Mouse (Mus musculus) C2C12 (cell line): ENCODE measurements around the gene Wdr18. TPM values are rescaled to one million over a fixed set of nuclear protein-coding genes. Genes with fewer than 3 reads are reported as not detected.

ENCODE experiments used
- H3K27me3 ChIP-seq: one replicate; pipeline ENCODE4 v1.6.1; 2011; ENCODE audit not compliant: control insufficient read depth, insufficient read depth, insufficient read length
- H3K36me3 ChIP-seq: one replicate; pipeline ENCODE4 v1.6.1; 2011; ENCODE audit not compliant: control insufficient read depth, insufficient read depth
- H3K4me3 ChIP-seq: one replicate; pipeline ENCODE4 v1.5.1; 2011; ENCODE audit warnings: mild to moderate bottlenecking, control low read depth; ENCODE audit not compliant: poor library complexity, insufficient read depth, severe bottlenecking
- H3K79me2 ChIP-seq: one replicate; pipeline ENCODE4 v1.6.1; 2011; ENCODE audit not compliant: control insufficient read depth, insufficient read depth
- H3K79me3 ChIP-seq: one replicate; pipeline ENCODE4 v1.6.1; 2011; ENCODE audit warnings: low read depth, control low read depth
- H3ac ChIP-seq: one replicate; pipeline ENCODE3; 2011; ENCODE audit warnings: low read depth; ENCODE audit not compliant: control insufficient read depth, insufficient read length
- CEBPB ChIP-seq: IDR thresholded peaks from one replicate; pipeline ENCODE4 v1.6.1; 2011; ENCODE audit warnings: low read depth, mild to moderate bottlenecking, control low read depth, moderate library complexity
- CTCF ChIP-seq: IDR thresholded peaks from one replicate; pipeline ENCODE4 v1.5.1; 2011; ENCODE audit not compliant: control insufficient read depth, insufficient read depth, insufficient read length
- FOSL1 ChIP-seq: IDR thresholded peaks from one replicate; pipeline ENCODE4 v1.8.0; 2011; ENCODE audit warnings: mild to moderate bottlenecking, low read length; ENCODE audit not compliant: poor library complexity, insufficient read depth, severe bottlenecking
- MAX ChIP-seq: IDR thresholded peaks from one replicate; pipeline ENCODE4 v1.6.1; 2011; ENCODE audit warnings: mild to moderate bottlenecking, control low read depth
- MYOD1 ChIP-seq: IDR thresholded peaks from one replicate; pipeline ENCODE4 v1.6.1; 2011; ENCODE audit warnings: low read depth; ENCODE audit not compliant: control insufficient read depth, insufficient read length
- MYOG ChIP-seq: IDR thresholded peaks from one replicate; pipeline ENCODE4 v1.6.1; 2011; ENCODE audit not compliant: control insufficient read depth, insufficient read length; ENCODE audit errors: extremely low read depth
- USF1 ChIP-seq: IDR thresholded peaks from one replicate; pipeline ENCODE4 v1.6.1; 2011; ENCODE audit warnings: low read depth, mild to moderate bottlenecking, control low read depth, moderate library complexity
- polyA plus RNA-seq: library from polyadenylated mRNA; unstranded; fragments of >200 nt; fragmentation: generic; extraction: Trizol; gene quantifications from one replicate; pipeline ENCODE4 v1.2.1, GENCODE M21; 2012; ENCODE audit warnings: missing spikeins

The Wdr18 gene
- polyA plus RNA-seq, 1 experiment: 48.6 TPM

- TF ChIP-seq MAX: no peak
- TF ChIP-seq FOSL1: no peak
- TF ChIP-seq CEBPB: no peak
- no peak for TF ChIP-seq MYOG
- TF ChIP-seq USF1: no peak
These were observed 39.7 kb upstream of the Wdr18 start for GRCm38 (mm10) chr10:79920056-79920890.

GRCm38 (mm10) chr10:79920958-79921535 is 38.9 kb upstream of the Wdr18 start, which contains the start of gene R3hdm4:
R3hdm4 (minus strand) TSS chr10:79921208.
- Histone ChIP-seq H3K27me3 (peaks cover 34% of the 10 kb centered on the region), H3K36me3 (no peaks in the 10 kb centered on the region), H3K79me3 (no peaks in the 10 kb centered on the region), H3K4me3 (no peak within 1 kb of the TSS), H3ac (no peak within 1 kb of the TSS), H3K79me2 (peaks cover 7% of the 10 kb centered on the region)
- TF ChIP-seq USF1 (no peak), MAX (no peak), MYOG (no peak), MYOD1 (no peak), FOSL1 (no peak), CEBPB (no peak), CTCF (no peak)

More at GRCm38 (mm10) chr10:79920056-79920890, 39.7 kb upstream of the Wdr18 start:
- H3K36me3 ChIP-seq: no peaks in the 10 kb centered on the region
- H3K4me3 ChIP-seq: no peak overlapping the region
- H3K79me3 ChIP-seq: peaks cover 2% of the 10 kb centered on the region
- peaks cover 14% of the 10 kb centered on the region for H3K79me2 ChIP-seq
- no peak overlapping the region for H3ac ChIP-seq
- peaks cover 34% of the 10 kb centered on the region for H3K27me3 ChIP-seq

- no peak overlapping the region for H3K4me3 ChIP-seq
- no peaks in the 10 kb centered on the region for H3K79me3 ChIP-seq
- no peaks in the 10 kb centered on the region for H3K36me3 ChIP-seq
- H3K79me2 ChIP-seq: peaks cover 1% of the 10 kb centered on the region
- TF ChIP-seq MYOD1: no peak
- TF ChIP-seq MAX: no peak
- peaks cover 34% of the 10 kb centered on the region for H3K27me3 ChIP-seq
- H3ac ChIP-seq: no peak overlapping the region
These were observed 38.4 kb upstream of the Wdr18 start for GRCm38 (mm10) chr10:79921572-79921971.

GRCm38 (mm10) chr10:79924998-79925784 is 34.8 kb upstream of the Wdr18 start:
- Histone ChIP-seq H3K36me3 (no peaks in the 10 kb centered on the region), H3K27me3 (peaks cover 17% of the 10 kb centered on the region), H3K4me3 (no peak overlapping the region), H3K79me3 (no peaks in the 10 kb centered on the region), H3ac (no peak overlapping the region), H3K79me2 (no peaks in the 10 kb centered on the region)
- TF ChIP-seq CTCF (peak; percentile 98), USF1 (no peak), MAX (peak; percentile 22), MYOD1 (no peak), FOSL1 (no peak)

GRCm38 (mm10) chr10:79925785-79926490 is 34.0 kb upstream of the Wdr18 start:
- peaks cover 10% of the 10 kb centered on the region for H3K27me3 ChIP-seq
- no peaks in the 10 kb centered on the region for H3K36me3 ChIP-seq
- TF ChIP-seq MYOG (no peak), FOSL1 (no peak), CEBPB (no peak), MAX (no peak), MYOD1 (no peak), USF1 (no peak), CTCF (no peak)
- peak overlapping the region; percentile 55 for H3K4me3 ChIP-seq
- H3ac ChIP-seq: peak overlapping the region; percentile 50
- no peaks in the 10 kb centered on the region for H3K79me3 ChIP-seq
- H3K79me2 ChIP-seq: no peaks in the 10 kb centered on the region
